Mouse (Mus musculus): Measurements from ENCODE around the gene Alkbh7.

Alkbh7 gene

GRCm38 (mm10) chr17:56997029-56997667, at the start of gene Alkbh7:
Gene Alkbh7 (plus strand): TSS chr17:56997339.
- DNase-seq (ENCODE audit: low spot score in 2 of 2), result peak; percentile 98 to 99

GRCm38 (mm10) chr17:56950915-56951314, 46.2 kb upstream of the Alkbh7 start:
- peak in 1 of 2 experiments; percentile 29 for DNase-seq (ENCODE audit: low spot score in 2 of 2)

GRCm38 (mm10) chr17:56952639-56953038, 44.5 kb upstream of the Alkbh7 start:
- no peak for DNase-seq (ENCODE audit: low spot score in 2 of 2)

GRCm38 (mm10) chr17:56954871-56955270, 42.3 kb upstream of the Alkbh7 start:
- no peak for DNase-seq (ENCODE audit: low spot score in 2 of 2)

- DNase-seq (ENCODE audit: low spot score in 2 of 2), result no peak
Observed at GRCm38 (mm10) chr17:56957763-56958429, 39.2 kb upstream of the Alkbh7 start.

GRCm38 (mm10) chr17:56958667-56959066, 38.5 kb upstream of the Alkbh7 start:
- DNase-seq (ENCODE audit: low spot score in 2 of 2), result no peak

- no peak for DNase-seq (ENCODE audit: low spot score in 2 of 2)
Observed at GRCm38 (mm10) chr17:56961880-56962279, 35.3 kb upstream of the Alkbh7 start.

GRCm38 (mm10) chr17:56962642-56963405, 34.3 kb upstream of the Alkbh7 start:
- DNase-seq (ENCODE audit: low spot score in 2 of 2), result no peak

- DNase-seq (ENCODE audit: low spot score in 2 of 2), result no peak
Observed at GRCm38 (mm10) chr17:56963646-56964045, 33.5 kb upstream of the Alkbh7 start.

- no peak for DNase-seq (ENCODE audit: low spot score in 2 of 2)
Observed at GRCm38 (mm10) chr17:56969321-56969720, 27.8 kb upstream of the Alkbh7 start.

- no peak for DNase-seq (ENCODE audit: low spot score in 2 of 2)
Observed at GRCm38 (mm10) chr17:56970081-56970480, 27.1 kb upstream of the Alkbh7 start.

- DNase-seq (ENCODE audit: low spot score in 2 of 2), result no peak
Observed at GRCm38 (mm10) chr17:56973956-56974707, 23.0 kb upstream of the Alkbh7 start.

GRCm38 (mm10) chr17:56974708-56975240, 22.4 kb upstream of the Alkbh7 start:
- no peak for DNase-seq (ENCODE audit: low spot score in 2 of 2)

GRCm38 (mm10) chr17:56975391-56975790, 21.7 kb upstream of the Alkbh7 start:
- no peak for DNase-seq (ENCODE audit: low spot score in 2 of 2)

GRCm38 (mm10) chr17:56976531-56977390, 20.4 kb upstream of the Alkbh7 start:
- no peak for DNase-seq (ENCODE audit: low spot score in 2 of 2)

GRCm38 (mm10) chr17:56979524-56979923, 17.6 kb upstream of the Alkbh7 start:
- DNase-seq (ENCODE audit: low spot score in 2 of 2), result no peak

GRCm38 (mm10) chr17:56981049-56981448, 16.1 kb upstream of the Alkbh7 start:
- no peak for DNase-seq (ENCODE audit: low spot score in 2 of 2)

- no peak for DNase-seq (ENCODE audit: low spot score in 2 of 2)
Observed at GRCm38 (mm10) chr17:56982013-56982412, 15.1 kb upstream of the Alkbh7 start, which contains the start of gene Acer1. Gene Acer1 (minus strand): TSS chr17:56982126.

- no peak for DNase-seq (ENCODE audit: low spot score in 2 of 2)
Observed at GRCm38 (mm10) chr17:56984886-56985285, 12.3 kb upstream of the Alkbh7 start.

GRCm38 (mm10) chr17:56985656-56986055, 11.5 kb upstream of the Alkbh7 start:
- DNase-seq (ENCODE audit: low spot score in 2 of 2), result no peak
